Mouse (Mus musculus) spleen, postnatal 14 days (tissue): ENCODE measurements around the gene Adgrl3.

ENCODE experiments used
- DNase-seq, 2 experiments: peaks; one replicate each; pipeline ENCODE4 v3.0.0; 2021 to 2022; ENCODE audit warnings: low spot score in 2 of 2

Gene Adgrl3

DNA sequence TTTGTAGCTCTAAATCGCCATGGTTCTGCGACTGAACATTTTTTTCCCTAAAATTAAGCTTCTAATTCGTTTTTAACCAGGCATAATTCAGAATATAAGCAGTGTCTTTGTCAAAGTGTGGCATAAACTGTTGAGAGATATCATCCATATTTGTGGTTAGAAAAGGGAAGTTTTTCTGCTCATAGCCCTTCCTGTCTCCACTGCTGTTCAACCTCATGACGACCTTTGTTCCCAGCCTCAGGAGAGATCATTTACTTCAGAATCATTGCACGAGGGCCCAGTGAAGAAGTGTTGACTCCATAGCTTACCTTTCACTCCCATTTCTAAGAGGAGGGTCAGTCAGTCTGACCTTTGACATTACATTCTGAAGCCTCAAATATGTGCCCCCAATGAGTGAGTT lies 56.4 kb downstream of the Adgrl3 start:
- no peak for DNase-seq

DNA sequence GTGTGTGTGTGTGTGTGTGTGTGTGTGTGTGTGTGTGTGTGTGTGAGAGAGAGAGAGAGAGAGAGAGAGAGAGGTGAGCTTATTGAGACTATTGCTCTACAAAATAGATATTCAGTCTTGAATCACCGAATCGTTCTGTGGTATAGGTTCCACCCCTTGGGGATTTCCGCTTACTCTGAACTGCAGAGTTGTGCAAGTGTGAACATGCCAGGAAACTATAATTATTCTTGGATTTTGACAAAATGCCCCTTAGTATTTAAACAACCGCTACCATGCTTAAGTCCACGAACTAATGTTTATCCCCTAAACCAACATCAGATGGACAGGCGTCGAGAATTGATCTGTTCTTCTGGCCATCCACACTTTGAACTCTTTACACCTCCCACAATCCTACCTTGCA lies 57.1 kb downstream of the Adgrl3 start:
- no peak for DNase-seq

GRCm38 (mm10) chr5:81077990-81078389 lies 58.1 kb downstream of the Adgrl3 start:
- DNase-seq = no peak

- no peak for DNase-seq
These were observed 63.9 kb downstream of the Adgrl3 start for GRCm38 (mm10) chr5:81083698-81084360.

GRCm38 (mm10) chr5:81085152-81085551 lies 65.2 kb downstream of the Adgrl3 start:
- no peak for DNase-seq

DNA sequence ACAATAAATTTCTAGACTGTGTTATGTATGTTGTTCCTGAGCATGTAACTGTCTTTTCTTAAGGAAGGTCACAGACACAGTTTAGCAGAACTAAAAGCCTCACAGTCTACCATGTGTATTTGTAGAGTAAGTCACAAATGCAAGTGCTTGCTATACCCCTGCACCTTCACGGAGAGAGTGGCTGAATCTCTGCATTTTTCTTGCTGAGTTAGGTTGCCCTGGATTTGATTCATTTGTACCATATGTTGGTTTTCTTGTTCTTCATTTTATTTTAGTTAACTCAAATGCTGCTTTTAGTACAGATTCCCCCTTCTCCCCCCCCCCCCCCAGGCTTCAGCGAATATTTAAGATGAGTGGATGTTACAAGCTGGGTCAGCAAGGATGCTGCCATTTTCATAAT lies 68.7 kb downstream of the Adgrl3 start:
- no peak for DNase-seq

DNA sequence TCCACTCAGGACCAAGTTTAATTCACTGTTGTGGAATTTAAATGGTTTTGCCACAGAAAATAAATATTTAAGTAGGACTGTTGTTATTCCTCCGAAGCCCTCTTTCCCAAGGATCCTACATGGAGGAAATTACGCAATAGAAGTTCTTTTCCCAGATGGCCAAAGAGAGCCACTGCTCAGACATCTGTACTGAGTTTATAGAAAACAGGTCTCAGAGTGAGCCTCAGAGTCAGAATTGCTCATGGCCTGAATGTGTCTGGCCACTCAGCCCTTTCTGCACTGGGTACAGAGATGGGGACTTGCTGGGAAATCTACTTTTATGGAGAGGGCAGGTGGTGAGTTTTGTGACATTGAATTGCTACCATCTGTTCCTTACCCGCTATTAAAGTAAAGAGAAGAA lies 74.7 kb downstream of the Adgrl3 start:
- no peak for DNase-seq

DNA sequence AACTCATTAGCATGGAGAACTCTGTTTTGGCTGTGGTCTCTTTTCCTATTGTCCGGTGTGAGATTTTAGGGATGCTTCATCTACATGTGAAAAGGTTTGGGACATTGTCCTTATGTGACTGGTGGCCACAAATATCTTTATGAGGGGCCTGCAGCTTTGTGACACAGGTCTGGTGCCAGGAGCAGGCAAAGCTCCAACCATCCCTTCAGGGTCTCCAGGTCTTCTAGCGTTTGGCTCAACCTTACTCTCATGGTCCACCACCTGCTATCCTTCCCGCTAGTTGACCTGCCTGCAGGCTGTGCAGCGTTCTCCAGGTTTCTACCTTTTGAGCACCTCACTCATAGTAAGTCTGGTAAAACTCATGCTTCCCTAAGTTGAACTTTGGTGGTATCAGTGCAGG lies 77.2 kb downstream of the Adgrl3 start:
- DNase-seq = no peak

GRCm38 (mm10) chr5:81107431-81107830 lies 87.5 kb downstream of the Adgrl3 start:
- DNase-seq = no peak

- DNase-seq = no peak
These were observed 104.5 kb downstream of the Adgrl3 start for GRCm38 (mm10) chr5:81124483-81124882.

GRCm38 (mm10) chr5:81127639-81128038 lies 107.7 kb downstream of the Adgrl3 start:
- DNase-seq = no peak

DNA sequence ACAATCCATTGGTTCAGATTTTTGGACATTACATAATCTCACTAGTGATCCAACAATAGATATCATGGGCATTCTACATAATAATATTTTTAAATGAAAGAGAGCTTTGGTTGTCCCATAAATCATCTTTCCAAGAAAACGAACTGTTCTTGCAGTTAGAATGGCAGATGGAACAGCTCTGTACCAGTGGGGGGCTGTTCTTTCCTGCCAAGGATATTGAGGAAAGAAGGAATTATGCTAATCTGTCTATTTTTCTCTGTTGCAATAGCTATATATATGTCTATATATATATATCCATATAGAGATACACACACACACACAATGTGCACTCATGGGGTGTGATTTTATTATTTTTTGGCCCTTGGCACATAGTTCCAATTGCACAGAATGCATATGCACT lies 116.5 kb downstream of the Adgrl3 start:
- no peak for DNase-seq

- no peak for DNase-seq
These were observed 135.9 kb downstream of the Adgrl3 start for GRCm38 (mm10) chr5:81155791-81156190.

DNA sequence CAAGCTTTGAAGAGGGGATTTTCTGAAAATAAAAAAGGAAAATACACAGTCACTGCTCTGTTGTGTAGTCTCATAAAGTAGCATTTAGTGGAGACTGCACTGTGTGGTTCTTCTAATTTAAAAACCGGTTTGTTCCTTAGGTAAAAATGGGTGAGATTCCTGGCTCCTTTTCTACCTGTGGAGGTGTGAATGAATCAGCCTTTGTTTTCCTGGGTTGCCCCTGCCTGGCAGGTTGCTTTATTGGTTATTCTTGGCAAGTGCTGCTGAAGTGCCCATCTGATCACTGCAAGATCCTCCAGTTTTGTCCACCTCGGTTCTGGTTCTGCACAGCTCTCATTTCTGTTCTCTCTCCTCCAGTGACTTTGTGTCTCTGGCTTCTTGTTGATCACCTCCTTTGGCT lies 136.3 kb downstream of the Adgrl3 start:
- DNase-seq = no peak

GRCm38 (mm10) chr5:81156796-81157195 lies 136.9 kb downstream of the Adgrl3 start:
- no peak for DNase-seq

DNA sequence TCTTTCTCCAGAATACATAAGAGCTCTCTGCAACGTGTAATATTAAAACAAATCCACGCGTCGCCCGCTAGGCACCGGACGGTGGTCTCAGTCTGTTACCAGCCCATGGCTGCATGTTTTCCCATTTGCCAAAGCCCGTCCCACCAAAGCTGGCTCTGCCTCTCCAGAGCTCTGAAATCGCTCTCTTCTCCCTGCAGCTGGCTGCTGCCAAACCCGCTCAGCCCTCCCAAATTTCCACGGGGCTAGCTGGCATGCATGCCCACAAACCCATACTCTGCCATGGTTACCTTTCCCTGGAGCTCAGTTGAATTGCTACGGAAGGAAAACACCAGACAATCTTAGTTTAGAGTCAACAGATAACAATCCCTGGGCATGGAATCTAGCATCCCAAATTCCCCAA lies 139.1 kb downstream of the Adgrl3 start:
- DNase-seq = no peak

DNA sequence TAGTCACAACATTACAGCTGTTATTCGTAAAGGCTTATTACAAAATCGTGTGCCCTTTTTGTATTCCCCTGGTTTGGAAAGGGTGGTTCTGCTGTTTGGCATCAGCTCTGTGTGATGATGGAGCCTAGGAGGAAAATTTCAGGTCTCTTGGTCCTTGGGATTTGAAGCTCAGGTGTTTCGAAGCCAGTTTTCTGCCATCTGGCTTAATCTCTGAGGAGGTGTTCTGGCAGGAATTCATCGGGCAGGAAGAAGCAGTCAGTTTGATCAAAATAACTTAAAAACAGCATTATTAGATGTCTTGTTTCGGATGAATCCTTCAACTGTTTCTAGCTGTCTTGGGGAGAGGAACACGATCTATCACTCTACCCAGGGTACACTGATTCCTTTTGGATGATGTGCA lies 140.5 kb downstream of the Adgrl3 start:
- no peak for DNase-seq

DNA sequence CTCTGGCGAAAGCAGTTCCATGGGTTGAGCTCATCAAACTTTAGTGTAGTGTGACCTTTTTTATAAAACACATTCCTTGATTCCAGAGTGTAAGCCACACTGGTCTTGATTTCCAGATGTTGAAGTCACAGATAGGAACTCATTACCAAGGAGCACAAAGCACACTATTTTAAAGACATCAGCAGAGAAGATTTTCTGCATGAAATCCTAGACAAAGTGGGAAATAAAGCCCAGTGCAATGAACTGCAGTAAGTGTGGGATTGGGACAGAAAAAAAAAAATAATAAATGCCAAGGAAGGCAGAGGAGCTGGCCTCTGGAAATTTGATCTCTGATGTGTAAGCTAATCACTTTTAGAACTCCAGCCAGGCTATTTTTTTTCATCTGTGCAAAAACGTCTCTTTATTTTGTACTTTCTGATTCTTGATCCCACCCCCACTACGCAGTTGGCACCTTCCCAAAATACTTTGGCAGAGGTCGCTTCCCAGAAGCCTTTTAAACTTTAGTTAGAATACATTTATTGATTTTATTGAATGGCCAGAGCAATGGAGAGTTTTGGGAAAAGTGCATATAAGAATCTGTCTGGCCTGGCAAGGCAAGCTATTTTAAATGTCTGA lies 169.0 kb downstream of the Adgrl3 start:
- no peak for DNase-seq

GRCm38 (mm10) chr5:81200354-81200753 lies 180.4 kb downstream of the Adgrl3 start:
- no peak for DNase-seq

DNA sequence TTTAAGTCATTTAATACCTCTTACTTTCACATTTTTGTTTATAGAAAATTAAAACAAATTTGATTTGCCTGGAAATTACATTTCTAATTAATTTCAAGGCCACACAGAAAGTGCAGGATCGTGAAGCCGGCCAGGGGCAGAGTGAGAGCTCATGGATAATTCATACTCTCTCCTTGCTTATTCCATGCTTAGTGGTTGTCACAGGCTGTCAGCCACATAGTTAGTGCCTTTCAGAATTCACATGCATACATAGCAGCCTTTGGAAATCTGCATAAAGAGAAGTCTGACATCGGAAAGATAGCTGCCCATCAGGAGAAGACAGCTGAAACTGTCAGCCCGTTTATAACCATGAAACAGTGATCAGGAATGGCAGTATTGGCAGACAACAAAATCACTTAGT lies 181.9 kb downstream of the Adgrl3 start:
- DNase-seq = no peak

DNA sequence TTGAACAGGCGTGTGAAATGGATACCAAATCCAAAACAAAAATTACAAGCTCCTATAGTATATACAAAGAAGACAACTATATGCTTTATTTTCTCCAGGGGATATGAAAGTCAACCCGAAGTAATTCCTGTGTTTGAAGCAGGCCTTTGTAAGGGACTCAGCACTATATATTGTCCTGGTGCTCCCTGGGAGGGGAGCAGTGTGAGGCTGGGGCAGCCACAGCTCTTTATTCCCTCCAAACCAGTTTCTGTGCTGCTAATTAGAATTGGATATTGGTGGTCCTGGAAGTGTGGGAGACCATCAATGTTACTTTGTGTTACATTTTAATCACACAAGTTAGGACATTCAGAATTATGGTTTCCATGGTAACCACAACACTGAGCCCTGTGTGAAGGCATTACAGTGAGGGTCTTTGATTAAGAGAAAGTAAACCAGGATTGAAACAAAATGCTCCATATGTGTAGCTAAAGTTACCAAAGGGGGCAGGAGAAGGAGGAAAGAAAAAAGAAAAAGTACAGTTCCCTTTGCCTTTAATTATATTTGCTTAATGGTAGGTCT lies 198.6 kb downstream of the Adgrl3 start:
- DNase-seq = no peak

DNA sequence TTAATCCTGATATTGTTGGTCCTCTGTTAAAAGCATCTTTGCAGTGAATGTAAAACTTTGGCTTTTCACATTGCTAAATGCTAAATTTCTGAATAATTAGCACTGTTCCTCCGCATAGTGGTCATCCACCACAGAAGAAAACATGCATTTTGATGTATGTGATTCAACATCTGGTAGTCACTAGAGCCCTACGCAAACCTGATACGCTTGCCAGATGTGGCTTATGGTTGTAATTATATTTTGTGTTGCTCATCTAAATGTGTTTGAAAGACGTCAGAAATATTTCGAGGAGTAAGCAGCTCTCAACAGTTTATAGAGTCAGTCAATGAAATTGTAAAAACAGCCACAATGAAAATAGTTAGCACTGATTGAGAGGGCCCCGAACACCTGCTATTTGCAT lies 204.5 kb downstream of the Adgrl3 start:
- no peak for DNase-seq

DNA sequence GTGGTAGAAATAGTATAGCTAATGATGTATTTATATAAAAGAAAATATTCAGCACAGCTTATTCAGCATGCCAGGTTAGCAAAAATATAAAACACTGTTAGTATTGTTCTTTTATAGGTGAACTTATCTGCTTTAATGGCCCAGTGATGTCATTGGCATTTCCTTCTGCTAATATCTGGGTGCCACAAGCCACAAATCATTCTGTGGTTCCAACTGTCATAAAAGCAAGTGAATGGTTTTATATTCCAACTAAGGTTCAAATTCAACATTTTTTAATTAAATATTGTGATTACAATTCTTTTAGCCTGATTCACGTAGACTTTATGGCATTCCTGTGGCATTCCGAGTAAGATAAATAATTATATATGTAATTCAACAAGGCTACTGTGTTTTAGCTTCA lies 205.5 kb downstream of the Adgrl3 start:
- no peak for DNase-seq

- no peak for DNase-seq
These were observed 207.3 kb downstream of the Adgrl3 start for GRCm38 (mm10) chr5:81227256-81227655.
